In genomic region chr9:37615220-37615619, GRCm38 (mm10) we compare ENCODE assay signal across 15 mouse cellular contexts. TPM values are rescaled to one million over a fixed set of nuclear protein-coding genes. Genes with fewer than 3 reads are reported as not detected.
"Had no signal": no experiment of that assay in that cellular context is flagged by ENCODE, and none has a peak within 500 bp of the region (broad histone marks: within the 10 kb centered on the region; RNA-seq: fewer than 3 reads in every experiment).

No protein-coding gene starts in this region.

- H3K36me3 ChIP-seq: limb, embryonic 13.5 days; midbrain, embryonic 12.5 days; neural tube, embryonic 13.5 days had no signal

- H3K27ac ChIP-seq: kidney, postnatal 0 days; limb, embryonic 13.5 days; liver, embryonic 14.5 days; midbrain, embryonic 12.5 days; neural tube, embryonic 13.5 days had no signal

- DNase-seq: kidney, adult 9 months; kidney, postnatal 36 days; lung, adult 18-20 months; thymus, postnatal 4 days had no signal

- H3K27me3 ChIP-seq: neural tube, embryonic 13.5 days had no signal

- H3K4me3 ChIP-seq: limb, embryonic 13.5 days; midbrain, embryonic 12.5 days; neural tube, embryonic 13.5 days had no signal

RNA-seq across cellular contexts. Expression of gene Panx3, which starts 53.8 kb away (rescaled TPM):
- total RNA-seq: layer of hippocampus, adult 18-20 months; layer of hippocampus, postnatal 36 days; left cerebral cortex, postnatal 36 days; liver, adult 2 months; megakaryocyte-erythroid progenitor cell, adult 5-6 weeks had no signal
- polyA plus RNA-seq: liver, adult 2 months; liver, embryonic 14.5 days; neural tube, embryonic 13.5 days; stomach, embryonic 14.5 days had no signal
